In the genomic region with DNA sequence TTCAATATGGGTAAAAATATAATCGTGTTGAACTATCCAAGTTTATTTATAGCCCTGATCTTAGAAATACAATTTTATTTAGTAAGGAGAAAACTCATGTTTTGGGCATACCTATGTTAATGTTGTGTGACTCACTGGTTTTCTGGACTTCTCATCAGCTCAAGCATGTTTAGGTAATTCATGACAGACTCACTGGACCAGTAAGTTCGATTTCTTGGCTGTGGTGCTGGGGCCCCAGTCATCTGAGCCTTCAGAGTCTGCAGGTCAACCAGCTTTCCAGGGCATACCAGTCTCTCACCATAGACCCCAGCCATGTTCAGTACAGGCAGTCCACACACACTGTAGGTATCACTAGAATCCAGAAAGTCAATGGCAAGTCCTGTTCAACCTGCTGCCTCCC, we compare ENCODE assay signal across 26 mouse cellular contexts.
"Had no signal": no experiment of that assay in that cellular context is flagged by ENCODE, and none has a peak within 500 bp of the region (broad histone marks: within the 10 kb centered on the region; RNA-seq: fewer than 3 reads in every experiment).

No protein-coding gene starts in this region.

- H3K9ac ChIP-seq: embryonic facial prominence, embryonic 12.5 days; embryonic facial prominence, embryonic 13.5 days; embryonic facial prominence, embryonic 15.5 days; forebrain, embryonic 12.5 days; forebrain, embryonic 13.5 days; forebrain, embryonic 15.5 days; forebrain, postnatal 0 days had no signal

- ATAC-seq: forebrain, embryonic 13.5 days; forebrain, embryonic 14.5 days; forebrain, embryonic 15.5 days; forebrain, embryonic 16.5 days; forebrain, postnatal 0 days had no signal

- H3K4me3 ChIP-seq: embryonic facial prominence, embryonic 10.5 days; embryonic facial prominence, embryonic 12.5 days; embryonic facial prominence, embryonic 13.5 days; embryonic facial prominence, embryonic 15.5 days; erythroblast, embryonic 14.5 days; forebrain, embryonic 10.5 days; forebrain, embryonic 12.5 days; forebrain, embryonic 13.5 days; forebrain, embryonic 15.5 days; gastrocnemius, adult 2 months had no signal

- DNase-seq: cerebellum, adult 8-10 months; cerebellum, adult 9-10 months; cerebellum, adult 9-11 months; cerebellum, postnatal 10 days; cerebellum, postnatal 14 days; cerebellum, postnatal 25 days; cerebellum, postnatal 36 days; embryo, embryonic 11 days; forebrain, postnatal 0 days; gastrocnemius, adult 2 months; gastrocnemius, postnatal 10 days; gastrocnemius, postnatal 14 days; gastrocnemius, postnatal 25 days; gastrocnemius, postnatal 36 days; heart, adult 18-20 months had no signal

- H3K27ac ChIP-seq: embryonic facial prominence, embryonic 10.5 days; embryonic facial prominence, embryonic 12.5 days; embryonic facial prominence, embryonic 13.5 days; embryonic facial prominence, embryonic 15.5 days; forebrain, embryonic 10.5 days; forebrain, embryonic 12.5 days; forebrain, embryonic 13.5 days; forebrain, embryonic 15.5 days; gastrocnemius, adult 2 months had no signal

- H3K36me3 ChIP-seq: embryonic facial prominence, embryonic 10.5 days; embryonic facial prominence, embryonic 12.5 days; embryonic facial prominence, embryonic 13.5 days; embryonic facial prominence, embryonic 15.5 days; forebrain, embryonic 10.5 days; forebrain, embryonic 12.5 days; forebrain, embryonic 15.5 days had no signal

- H3K27me3 ChIP-seq: embryonic facial prominence, embryonic 12.5 days; embryonic facial prominence, embryonic 13.5 days; embryonic facial prominence, embryonic 15.5 days; forebrain, embryonic 12.5 days; forebrain, embryonic 13.5 days; forebrain, embryonic 15.5 days had no signal

- H3K4me1 ChIP-seq: embryonic facial prominence, embryonic 10.5 days; embryonic facial prominence, embryonic 12.5 days; embryonic facial prominence, embryonic 13.5 days; embryonic facial prominence, embryonic 15.5 days; forebrain, embryonic 12.5 days; forebrain, embryonic 13.5 days; forebrain, embryonic 15.5 days had no signal
